Mouse (Mus musculus) ES-E14 (cell line): ENCODE measurements around the gene Aplp2. TPM values are rescaled to one million over a fixed set of nuclear protein-coding genes. Genes with fewer than 3 reads are reported as not detected.

Experiments used
- DNase-seq: peaks from one replicate; pipeline ENCODE4 v3.0.0-alpha.2; 2013; ENCODE audit warnings: low read depth, low spot score
- H3K27ac ChIP-seq: 2 replicates; pipeline ENCODE4 v1.5.1; 2012; ENCODE audit warnings: low read depth, mild to moderate bottlenecking, low read length, moderate library complexity, mixed read lengths; ENCODE audit not compliant: poor library complexity, insufficient read depth, severe bottlenecking
- H3K36me3 ChIP-seq: 2 replicates; pipeline ENCODE4 v1.6.1; 2012; ENCODE audit warnings: mild to moderate bottlenecking, low read length, moderate library complexity, mixed read lengths; ENCODE audit not compliant: control insufficient read depth, poor library complexity, insufficient read depth, severe bottlenecking
- H3K4me1 ChIP-seq, 2 experiments: fragments of 150-350 bp in 1 of 2; sonication (generic) in 1 of 2; 2 replicates each; pipeline ENCODE4 v1.6.1; 2012; ENCODE audit warnings: low read length in 2 of 2, mild to moderate bottlenecking in 1 of 2, mixed read lengths in 1 of 2; ENCODE audit not compliant: control insufficient read depth in 2 of 2, insufficient read depth in 2 of 2, poor library complexity in 1 of 2
- H3K4me3 ChIP-seq, 2 experiments: fragments of 150-350 bp in 1 of 2; sonication (generic) in 1 of 2; 2 replicates each; pipeline ENCODE4 v1.5.1; 2012; ENCODE audit warnings: low read length in 2 of 2, low read depth in 1 of 2, mild to moderate bottlenecking in 1 of 2, mixed read lengths in 1 of 2; ENCODE audit not compliant: insufficient read depth in 1 of 2, poor library complexity in 1 of 2, severe bottlenecking in 1 of 2
- H3K9ac ChIP-seq: 2 replicates; pipeline ENCODE4 v1.6.1; 2012; ENCODE audit warnings: low read depth, mild to moderate bottlenecking, low read length, mixed read lengths; ENCODE audit not compliant: poor library complexity, insufficient read depth, severe bottlenecking
- H3K9me3 ChIP-seq: fragments of 150-350 bp; sonication (generic); 2 replicates; pipeline ENCODE4 v1.6.1; 2012; ENCODE audit warnings: low read depth, mild to moderate bottlenecking, low read length; ENCODE audit not compliant: control insufficient read depth, insufficient read depth
- CHD2 ChIP-seq: IDR thresholded peaks from 2 replicates; pipeline ENCODE4 v1.6.1; 2014; ENCODE audit warnings: mild to moderate bottlenecking, low read depth, low read length, inconsistent platforms
- HCFC1 ChIP-seq: IDR thresholded peaks from 2 replicates; pipeline ENCODE4 v1.6.1; 2012; ENCODE audit warnings: low read length, inconsistent platforms, borderline replicate concordance; ENCODE audit not compliant: insufficient read depth
- MAFK ChIP-seq: IDR thresholded peaks from 2 replicates; pipeline ENCODE4 v1.6.1; 2014; ENCODE audit warnings: mild to moderate bottlenecking, low read depth, low read length, inconsistent platforms; ENCODE audit not compliant: insufficient read depth
- ZC3H11A ChIP-seq: IDR thresholded peaks from 2 replicates; pipeline ENCODE4 v1.6.1; 2012; ENCODE audit warnings: low read depth, mild to moderate bottlenecking, inconsistent platforms, low read length, borderline replicate concordance
- ZNF384 ChIP-seq: IDR thresholded peaks from 2 replicates; pipeline ENCODE4 v1.6.1; 2012; ENCODE audit warnings: low read depth, low read length, inconsistent platforms
- in situ Hi-C, 2 experiments: fragments of 600-800 bp; cut with MboI; formaldehyde crosslinking; loops; one replicate each; pipeline ENCODE4 v1.15.1; 2025; ENCODE audit warnings: low sequenced_read_pairs in 2 of 2, inconsistent platforms in 1 of 2; ENCODE audit not compliant: unreplicated experiment in 2 of 2
- total RNA-seq: library from RNA; depleted of rRNA; stranded (reverse); fragments of 300-350 nt; gene quantifications from 2 replicates; pipeline ENCODE4 v1.2.3, GENCODE M21; 2012

Aplp2 gene
- total RNA-seq, 1 experiment, result 320 TPM

- peaks cover 8 to 30% of the 10 kb centered on the region in 2 experiments for H3K4me1 ChIP-seq
- H3K4me3 ChIP-seq, result peak overlapping the region in 1 of 2 experiments; percentile 14; a peak in 1 of 4 replicates
- DNase-seq, result no peak
- no peaks in the 10 kb centered on the region for H3K9me3 ChIP-seq
- peak overlapping the region; percentile 9; the same call in 1 of the 2 replicates for H3K9ac ChIP-seq
- peaks cover 2% of the 10 kb centered on the region; the same call in 1 of the 2 replicates for H3K36me3 ChIP-seq
- peak overlapping the region; percentile 76 for H3K27ac ChIP-seq
- TF ChIP-seq HCFC1 (no peak), ZC3H11A (no peak), CHD2 (no peak)
- in situ Hi-C loops, result no loop called here
Measured at GRCm38 (mm10) chr9:31118520-31119298, 92.9 kb downstream of the Aplp2 start.

- DNase-seq, result peak; percentile 69
- Histone ChIP-seq H3K9me3 (no peaks in the 10 kb centered on the region), H3K27ac (peak overlapping the region; percentile 74; the same call in 1 of the 2 replicates), H3K4me1 (peaks cover 8 to 28% of the 10 kb centered on the region in 2 experiments), H3K36me3 (peaks cover 2% of the 10 kb centered on the region; the same call in 1 of the 2 replicates), H3K9ac (peak overlapping the region; percentile 16; the same call in 1 of the 2 replicates), H3K4me3 (peak overlapping the region in 1 of 2 experiments; percentile 16; a peak in 2 of 4 replicates)
- in situ Hi-C loops, result no loop called here
- TF ChIP-seq ZC3H11A, result no peak
- no peak for TF ChIP-seq CHD2
- no peak for TF ChIP-seq MAFK
- no peak for TF ChIP-seq ZNF384
Measured at GRCm38 (mm10) chr9:31117488-31117887, 94.1 kb downstream of the Aplp2 start.

DNA sequence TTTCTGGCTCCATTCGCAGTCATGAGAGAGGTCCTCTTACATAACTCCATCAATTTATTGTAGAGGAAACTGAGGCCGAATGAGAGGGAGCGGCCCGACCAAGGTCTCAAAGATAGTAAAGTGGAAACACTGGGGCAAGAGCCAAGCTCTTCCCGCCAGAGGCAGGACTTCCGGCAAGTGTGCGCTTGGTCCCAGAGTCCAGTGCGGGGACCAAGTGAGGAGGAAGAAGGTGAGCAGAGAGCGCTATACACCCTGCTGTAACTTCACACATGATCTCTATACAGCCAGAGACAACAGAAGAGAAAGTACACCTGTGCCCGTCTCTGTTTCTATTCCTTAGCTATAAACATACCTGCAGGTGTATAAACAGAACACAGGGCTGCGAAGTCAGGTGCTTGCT lies 94.5 kb downstream of the Aplp2 start:
- H3K4me1 ChIP-seq, result peaks cover 8 to 28% of the 10 kb centered on the region in 2 experiments
- DNase-seq, result no peak
- in situ Hi-C loops, result no loop called here
- peak overlapping the region; percentile 74; the same call in 1 of the 2 replicates for H3K27ac ChIP-seq
- H3K4me3 ChIP-seq, result peak overlapping the region; percentile 16 to 24; a peak in 2 of 4 replicates
- peak overlapping the region; percentile 16 for H3K9ac ChIP-seq
- no peak for TF ChIP-seq MAFK
- no peak for TF ChIP-seq HCFC1
- no peaks in the 10 kb centered on the region for H3K9me3 ChIP-seq
- peaks cover 2% of the 10 kb centered on the region; the same call in 1 of the 2 replicates for H3K36me3 ChIP-seq

DNA sequence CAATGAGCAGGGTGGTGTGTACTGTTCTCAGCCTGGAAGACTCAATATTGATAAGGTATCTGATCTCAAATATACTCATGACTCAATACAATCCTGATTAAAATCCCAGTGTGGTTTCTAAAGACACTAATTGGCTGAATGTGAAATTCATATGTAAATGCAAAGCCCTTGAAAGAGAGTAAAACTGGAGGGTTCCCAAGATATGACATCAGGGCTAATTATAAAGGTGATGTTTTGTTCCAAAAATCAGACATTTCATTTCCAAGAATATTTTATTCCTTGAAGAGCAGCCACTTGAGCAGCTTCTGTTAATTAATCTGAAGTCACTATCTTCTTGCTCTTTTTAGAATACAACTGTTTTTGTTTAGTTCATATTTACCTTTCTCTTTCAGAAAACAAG lies 96.0 kb downstream of the Aplp2 start:
- peaks cover 8 to 17% of the 10 kb centered on the region in 2 experiments for H3K4me1 ChIP-seq
- H3K9ac ChIP-seq, result no peak overlapping the region
- in situ Hi-C loops, result no loop called here
- no peak for DNase-seq
- H3K27ac ChIP-seq, result no peak overlapping the region
- H3K9me3 ChIP-seq, result no peaks in the 10 kb centered on the region
- peaks cover 2% of the 10 kb centered on the region; the same call in 1 of the 2 replicates for H3K36me3 ChIP-seq
- no peak overlapping the region for H3K4me3 ChIP-seq
- TF ChIP-seq HCFC1 (no peak), ZNF384 (no peak), ZC3H11A (no peak), MAFK (no peak), CHD2 (no peak)
